Mouse (Mus musculus) liver, postnatal 0 days (tissue): ENCODE results near the gene Xpa.

Source experiments
- CTCF ChIP-seq: sonication (generic); IDR thresholded peaks from 2 replicates; pipeline ENCODE4 v1.5.1; 2016; ENCODE audit warnings: antibody characterized with exemption, low read depth
- EP300 ChIP-seq: IDR thresholded peaks from 2 replicates; pipeline ENCODE4 v1.6.1; 2016; ENCODE audit warnings: antibody characterized with exemption, low read depth, mild to moderate bottlenecking

DNA sequence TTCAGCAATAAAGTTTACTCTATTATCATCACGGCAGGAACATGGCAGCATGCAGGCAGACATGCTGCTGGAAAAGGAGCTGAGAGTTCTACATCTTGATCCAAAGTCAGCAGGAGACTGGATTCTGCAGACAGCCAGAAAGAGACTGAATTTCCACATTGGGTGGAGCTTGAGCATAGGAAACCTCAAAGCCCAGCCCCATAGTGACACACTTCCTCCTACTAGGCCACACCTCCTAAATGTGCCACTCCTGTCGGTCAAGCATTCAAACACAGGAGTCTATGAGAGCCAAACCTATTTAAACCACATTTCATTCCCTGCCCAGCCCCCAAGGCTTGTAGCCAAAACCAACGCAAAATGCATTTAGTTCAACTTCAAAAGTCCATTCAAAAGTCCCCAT is 9.6 kb downstream of the Xpa start:
- TF ChIP-seq EP300 (no peak), CTCF (no peak)
